Mouse (Mus musculus) naive thymus-derived CD4-positive, alpha-beta T cell, adult 2 months (primary cell): ENCODE measurements around the gene St7.
A peak's percentile ranks its signal among the peaks of the same experiment; 100 is the strongest.

Experiments used
- DNase-seq: peaks from one replicate; pipeline ENCODE4 v3.0.0-alpha.2; 2011; ENCODE audit warnings: low read depth

The St7 gene

DNA sequence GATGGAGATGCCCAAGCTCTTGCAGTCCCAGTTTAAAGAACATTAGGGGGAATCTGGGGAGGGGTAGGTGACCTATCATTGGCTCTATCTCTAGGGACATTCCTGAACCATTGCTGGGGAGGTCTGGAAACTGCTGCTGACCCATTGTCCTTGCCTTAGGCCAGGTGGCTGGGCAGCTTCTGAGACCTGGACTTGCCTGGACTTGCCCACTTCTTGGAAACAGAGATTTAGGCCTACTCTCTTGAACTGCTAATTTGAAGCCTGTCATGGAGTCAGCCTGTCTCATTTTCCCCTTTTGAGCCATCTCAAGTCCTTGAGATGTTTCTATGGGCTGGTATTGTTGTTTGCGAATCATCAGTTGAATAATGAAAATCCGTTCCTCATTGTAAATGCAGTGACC is 130.9 kb downstream of the St7 start:
- no peak for DNase-seq

- DNase-seq = no peak
These were observed 132.0 kb downstream of the St7 start for GRCm38 (mm10) chr6:17824735-17825134.

- DNase-seq = no peak
These were observed 135.6 kb downstream of the St7 start for GRCm38 (mm10) chr6:17828382-17828781.

DNA sequence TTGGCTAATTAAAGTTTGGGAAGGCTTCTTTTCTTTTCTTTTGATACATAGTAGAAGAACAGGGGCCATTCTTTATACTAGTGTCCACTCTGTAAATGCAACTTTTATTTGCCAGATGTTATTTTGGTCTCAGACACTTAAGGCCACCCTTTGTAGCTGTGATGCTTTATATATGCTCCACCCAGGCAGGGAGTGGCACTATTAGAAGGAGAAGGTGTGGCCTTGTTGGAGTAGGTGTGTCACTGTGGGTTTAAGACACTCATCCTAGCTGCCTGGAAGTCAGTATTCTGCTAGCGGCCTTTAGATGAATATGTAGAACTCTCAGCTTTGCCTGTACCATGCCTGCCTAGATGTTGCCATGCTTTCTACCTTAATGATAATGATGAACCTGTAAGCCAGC is 137.2 kb downstream of the St7 start:
- DNase-seq = no peak

DNA sequence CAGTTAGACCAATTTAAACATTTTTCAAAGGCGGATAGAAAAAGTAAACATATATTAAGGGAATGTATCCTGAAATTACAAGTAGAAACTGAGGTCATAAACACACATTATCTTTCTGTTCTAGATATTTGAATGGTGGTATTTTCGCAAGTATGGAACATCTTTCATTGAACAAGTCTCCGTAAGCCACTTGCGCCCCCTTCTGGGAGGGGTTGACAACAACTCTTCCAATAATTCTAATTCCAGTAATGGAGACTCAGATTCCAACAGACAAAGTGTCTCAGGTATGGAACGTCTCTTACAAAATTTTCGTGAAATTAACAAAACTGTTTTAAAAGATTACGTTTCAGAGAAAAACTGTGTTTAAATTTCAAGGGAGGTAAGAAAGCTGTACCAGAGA is 141.8 kb downstream of the St7 start:
- peak; percentile 59 for DNase-seq

DNA sequence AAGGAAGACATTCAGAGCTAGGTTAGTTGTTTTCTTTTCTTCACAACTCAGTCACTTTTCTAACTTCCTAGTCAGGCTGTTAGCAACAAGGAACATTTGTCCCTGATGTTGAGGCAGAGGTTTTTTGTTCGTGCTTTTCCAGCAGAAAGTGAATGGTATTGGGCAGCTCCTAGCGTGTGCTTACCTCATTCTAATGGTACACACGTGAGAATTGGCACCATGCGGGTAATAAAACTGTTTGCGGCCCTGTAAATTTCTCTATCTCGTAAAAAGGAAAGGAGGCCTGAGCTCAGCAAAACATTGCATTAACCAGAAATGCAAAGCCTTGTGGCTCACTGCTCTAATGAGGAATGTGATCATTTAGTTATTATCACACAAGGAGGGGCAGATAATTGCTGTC is 143.0 kb downstream of the St7 start:
- DNase-seq = no peak

DNA sequence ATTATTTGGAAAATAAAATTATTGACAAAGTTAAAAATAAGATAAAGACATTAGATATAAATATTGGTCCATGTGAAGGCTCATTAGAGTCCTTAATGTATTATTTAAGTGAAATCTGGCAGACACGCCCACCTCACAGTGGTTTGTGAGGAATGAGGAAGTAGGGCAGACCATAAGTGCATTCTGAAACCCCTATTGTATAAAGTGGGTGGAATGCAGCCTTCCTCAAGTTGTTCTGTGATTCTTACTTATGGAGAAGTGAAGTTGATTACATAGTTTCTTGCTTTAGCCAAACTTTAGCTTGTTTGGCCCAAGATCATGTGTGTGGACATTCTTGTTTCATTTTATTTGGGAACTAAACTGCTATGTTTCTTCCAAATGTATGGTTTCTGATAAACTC is 144.9 kb downstream of the St7 start:
- DNase-seq = no peak

GRCm38 (mm10) chr6:17840431-17840830 is 147.7 kb downstream of the St7 start:
- DNase-seq = no peak

- DNase-seq = peak; percentile 58
These were observed 150.0 kb downstream of the St7 start for GRCm38 (mm10) chr6:17842759-17843158.

DNA sequence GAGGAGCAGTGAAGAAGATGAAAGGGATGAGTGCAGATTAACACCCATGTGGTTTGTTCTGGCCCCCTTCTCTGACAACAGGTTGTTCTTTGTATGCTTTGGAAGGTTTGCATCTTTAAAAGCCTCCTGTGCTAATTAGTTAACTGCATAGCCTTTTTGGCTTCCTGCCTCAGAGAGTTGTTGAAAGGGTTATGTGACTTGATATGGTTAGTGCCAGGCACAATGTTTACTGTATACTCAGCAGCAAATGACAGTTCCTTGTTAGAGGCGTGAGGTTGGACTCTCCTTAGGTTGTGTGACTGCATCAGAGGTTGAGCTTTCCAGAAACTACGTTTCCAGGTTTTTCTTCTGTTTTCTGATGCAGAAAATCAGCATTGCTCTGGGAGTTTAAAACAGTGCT is 158.6 kb downstream of the St7 start:
- DNase-seq = no peak

- DNase-seq = no peak
These were observed 161.0 kb downstream of the St7 start for GRCm38 (mm10) chr6:17853587-17854274.

DNA sequence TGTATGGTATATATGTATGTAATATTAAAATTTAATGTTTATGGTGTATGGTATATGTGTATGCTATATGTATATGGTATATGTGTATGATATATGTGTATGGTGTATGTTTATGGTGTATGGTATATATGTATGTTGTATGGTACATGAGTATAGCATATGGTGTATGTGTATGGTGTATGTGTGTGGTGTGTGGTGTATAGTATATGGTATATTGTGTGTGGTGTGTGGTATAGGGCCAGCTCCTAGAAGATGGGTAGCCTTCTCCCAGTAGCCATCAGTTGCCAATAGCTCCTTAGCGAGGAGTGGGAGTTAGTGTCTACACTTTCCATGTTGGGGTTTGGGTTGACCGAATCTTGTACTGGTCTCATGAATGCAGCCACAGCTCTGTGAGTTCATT is 162.9 kb downstream of the St7 start:
- no peak for DNase-seq

DNA sequence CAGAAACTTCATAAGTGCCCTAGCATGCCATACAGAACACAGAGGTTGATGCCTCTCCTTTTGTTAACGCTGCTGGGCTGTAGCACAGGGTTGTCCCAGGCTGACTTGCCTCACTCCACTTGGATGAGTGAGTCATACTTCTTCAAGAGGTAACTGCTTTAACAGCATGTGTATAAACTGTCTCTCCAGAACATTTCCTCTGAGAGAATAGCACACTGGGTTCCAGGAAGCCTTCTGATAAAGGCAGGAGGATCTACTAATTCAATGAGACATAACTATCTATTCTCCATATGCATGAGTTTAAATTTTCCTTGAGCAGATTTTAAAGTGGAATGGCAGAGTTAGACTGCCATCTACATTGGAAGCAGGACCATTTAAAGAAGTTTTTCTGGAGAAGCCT is 166.8 kb downstream of the St7 start:
- no peak for DNase-seq

DNA sequence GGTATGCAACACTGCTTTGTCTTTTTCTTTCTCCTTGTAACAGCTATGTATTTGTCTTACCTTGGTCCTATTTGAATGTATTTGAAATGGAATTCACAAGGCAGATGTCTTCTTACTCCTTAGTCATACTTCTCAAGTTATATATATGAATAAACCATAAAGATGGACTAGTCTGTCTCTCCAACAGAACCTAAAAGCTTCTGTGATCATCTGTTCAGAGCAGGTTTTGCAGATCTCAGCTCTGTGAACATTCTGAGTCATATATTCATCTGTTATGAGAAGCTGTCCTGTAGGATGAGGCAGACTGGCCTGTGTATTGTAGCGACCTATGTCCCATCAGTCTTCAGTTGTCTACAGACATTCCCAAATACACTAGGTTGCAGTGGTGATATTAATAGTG is 167.7 kb downstream of the St7 start:
- DNase-seq = no peak

DNA sequence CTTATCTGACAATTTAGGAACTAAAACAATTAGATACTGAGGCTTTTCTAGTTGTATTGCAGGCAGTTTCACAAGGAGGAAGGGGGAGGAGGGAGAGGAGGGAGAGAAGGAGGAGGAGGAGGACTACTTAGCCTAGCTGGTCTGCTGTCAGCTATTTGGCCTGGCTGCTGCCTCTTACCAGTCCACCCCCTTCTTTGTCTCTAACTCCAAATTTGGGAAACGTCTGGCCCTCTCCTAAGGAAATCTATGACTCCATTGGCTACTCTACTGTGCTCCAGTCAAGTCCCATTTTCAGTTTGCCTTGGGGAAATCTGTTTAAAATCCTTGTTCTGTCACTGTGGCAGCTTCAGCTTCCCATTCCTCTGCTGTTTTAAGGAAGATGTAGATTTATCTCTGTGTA is 175.1 kb downstream of the St7 start:
- no peak for DNase-seq

- DNase-seq = no peak
These were observed 179.2 kb downstream of the St7 start for GRCm38 (mm10) chr6:17871831-17872372.

DNA sequence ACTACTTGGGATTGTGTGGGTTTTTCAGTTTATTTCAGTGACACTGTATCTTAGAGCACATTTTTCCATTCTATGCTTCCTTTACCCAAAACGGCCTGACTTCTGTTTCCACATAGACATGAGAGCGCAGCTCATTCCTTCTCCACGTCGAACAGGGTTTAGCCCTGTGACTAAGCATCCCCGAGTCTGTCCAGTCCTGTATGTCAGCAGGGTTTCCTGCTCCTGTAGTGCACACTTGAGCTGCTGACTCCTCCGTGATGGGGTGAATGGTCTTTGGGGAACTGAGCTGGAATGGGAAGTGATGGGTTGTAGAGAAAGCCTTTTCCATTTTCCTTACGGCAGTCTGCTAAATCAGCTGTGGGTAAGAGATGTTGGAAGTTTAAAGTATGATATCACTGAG is 182.9 kb downstream of the St7 start:
- no peak for DNase-seq

GRCm38 (mm10) chr6:17876023-17876613 is 183.4 kb downstream of the St7 start:
- no peak for DNase-seq

GRCm38 (mm10) chr6:17876670-17877179 is 184.0 kb downstream of the St7 start:
- no peak for DNase-seq

DNA sequence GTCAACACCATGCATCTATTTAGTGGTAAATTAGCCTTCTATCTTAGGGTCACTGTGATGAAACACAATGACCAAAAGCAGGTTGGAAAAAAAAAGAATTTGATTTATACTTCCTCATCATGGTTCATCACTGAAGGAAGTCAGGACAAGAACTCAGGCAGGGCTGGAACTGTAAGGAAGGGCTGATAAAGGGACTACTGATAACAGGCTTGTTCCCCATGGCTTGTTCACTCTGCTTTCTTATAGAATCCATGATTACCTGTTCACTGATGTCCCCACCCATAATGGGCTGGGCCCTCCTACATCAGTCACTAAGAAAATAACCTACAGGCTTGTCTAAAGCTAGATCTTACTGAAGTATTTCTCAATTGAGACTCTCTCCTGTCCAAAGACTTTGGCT is 190.2 kb downstream of the St7 start:
- no peak for DNase-seq

DNA sequence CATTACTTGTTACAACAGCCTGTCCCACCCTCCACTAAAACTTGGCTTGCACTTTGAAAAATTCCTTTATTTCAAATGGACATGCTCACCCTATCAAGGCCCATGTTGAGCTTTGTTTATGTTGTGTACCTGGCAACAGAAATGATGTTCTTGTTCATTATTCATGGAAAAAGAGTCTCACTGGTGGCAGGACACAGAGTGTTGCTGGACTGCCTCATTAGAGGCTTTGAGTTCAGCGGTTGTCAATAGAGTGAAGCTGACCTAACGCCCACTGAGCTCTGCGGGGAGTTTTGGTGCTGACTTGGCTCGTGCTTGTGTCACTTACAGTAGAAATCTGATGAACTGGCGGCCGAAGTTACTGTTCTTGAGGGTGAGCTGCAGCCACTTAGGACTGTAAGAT is 195.0 kb downstream of the St7 start:
- no peak for DNase-seq

- DNase-seq = no peak
These were observed 202.8 kb downstream of the St7 start for GRCm38 (mm10) chr6:17895562-17895961.

DNA sequence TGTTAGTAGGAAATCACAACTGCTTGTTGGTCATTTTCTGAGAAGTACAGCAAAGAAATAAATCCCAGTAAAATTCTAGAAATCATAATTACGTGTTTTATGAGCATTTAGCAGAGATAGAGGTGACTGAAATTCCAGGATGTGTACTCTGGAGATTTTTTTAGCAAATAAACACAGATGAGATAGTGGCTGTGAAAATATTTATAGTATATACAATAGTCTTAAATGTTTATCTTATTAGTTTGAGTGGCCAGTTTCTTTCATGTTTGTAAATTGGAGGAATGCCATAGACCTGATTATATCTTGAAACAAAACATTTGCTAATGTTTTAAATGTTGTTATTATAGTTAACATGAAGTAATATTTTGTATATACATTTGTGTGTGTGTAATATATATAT is 205.8 kb downstream of the St7 start:
- no peak for DNase-seq

DNA sequence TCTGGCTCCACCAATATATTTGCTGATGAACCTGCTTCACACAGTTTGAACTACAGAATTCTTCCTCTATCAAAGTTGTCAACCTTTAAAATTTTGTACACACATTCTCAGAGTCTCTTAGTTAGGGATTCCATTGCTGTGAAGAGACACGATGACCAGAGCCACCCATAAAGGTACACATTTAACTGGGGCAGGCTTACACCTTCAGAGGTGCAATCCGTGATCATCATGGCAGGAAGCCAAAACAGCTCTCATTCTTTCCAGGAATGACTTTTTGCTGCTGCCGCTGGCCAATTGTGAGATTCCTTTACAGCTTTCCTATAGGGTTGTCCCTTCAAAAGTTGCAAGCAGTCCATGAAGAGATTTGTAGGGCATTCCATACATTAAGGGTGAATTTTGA is 210.6 kb downstream of the St7 start:
- DNase-seq = no peak
